Mouse (Mus musculus) liver, postnatal 0 days (tissue): ENCODE measurements at regions not wholly inside any gene's neighbourhood (a gene's known extent, or its start where the extent isn't known, plus 50 kb on each side); places are given as distances from the start of the nearest gene placed in this dataset.

ENCODE experiments used
- CTCF ChIP-seq: sonication (generic); IDR thresholded peaks from 2 replicates; pipeline ENCODE4 v1.5.1; 2016; ENCODE audit warnings: antibody characterized with exemption, low read depth
- EP300 ChIP-seq: IDR thresholded peaks from 2 replicates; pipeline ENCODE4 v1.6.1; 2016; ENCODE audit warnings: antibody characterized with exemption, low read depth, mild to moderate bottlenecking

GRCm38 (mm10) chr15:88533354-88533753, 66.7 kb upstream of the Zdhhc25 start:
- TF ChIP-seq CTCF, result no peak
- TF ChIP-seq EP300, result no peak
